In genomic region chr13:55183382-55183781, GRCm38 (mm10) we compare ENCODE assay signal across 19 mouse cellular contexts. TPM values are rescaled to one million over a fixed set of nuclear protein-coding genes. Genes with fewer than 3 reads are reported as not detected.
DNase-seq lines count a peak whose midpoint lies in the region; ATAC-seq and TF ChIP-seq lines count a peak whose summit lies in the region.
"Had no signal": no experiment of that assay in that cellular context is flagged by ENCODE, and none has a peak within 500 bp of the region (broad histone marks: within the 10 kb centered on the region; RNA-seq: fewer than 3 reads in every experiment).

No protein-coding gene starts in this region.

- no peaks in the 10 kb centered on the region for H3K36me3 ChIP-seq in intestine, postnatal 0 days (ENCODE audit: control insufficient read depth, insufficient read depth)
- no peaks in the 10 kb centered on the region for H3K36me3 ChIP-seq in hindbrain, postnatal 0 days (ENCODE audit: insufficient read depth, low read length)
- H3K36me3 ChIP-seq: forebrain, embryonic 15.5 days; heart, embryonic 13.5 days; hindbrain, embryonic 12.5 days; midbrain, embryonic 10.5 days had no signal

- intact Hi-C loops in gastrocnemius, adult 2 months (cut with DNase I): loop anchor here (2.0 to 5.0 kb wide), 3 partner anchors 29 to 64 kb away; no protein-coding TSS in a partner anchor
- intact Hi-C loops in heart, postnatal 14 days (cut with DNase I): loop anchor here (5.0 to 10.0 kb wide), 2 partner anchors 34 to 101 kb away; no protein-coding TSS in a partner anchor

- H3K4me3 ChIP-seq in gastrocnemius, adult 2 months: no peak overlapping the region
- no peak overlapping the region for H3K4me3 ChIP-seq in intestine, postnatal 0 days (ENCODE audit: low read depth, low read length)
- no peak overlapping the region for H3K4me3 ChIP-seq in hindbrain, postnatal 0 days (ENCODE audit: low read length)
- H3K4me3 ChIP-seq: forebrain, embryonic 15.5 days had no signal

- H3K4me1 ChIP-seq in intestine, postnatal 0 days (replicated peaks; ENCODE audit: control insufficient read depth, insufficient read depth, low read length): no peaks in the 10 kb centered on the region
- H3K4me1 ChIP-seq in hindbrain, postnatal 0 days (ENCODE audit: insufficient read depth, low read length): no peaks in the 10 kb centered on the region

- H3K4me2 ChIP-seq in intestine, postnatal 0 days (replicated peaks; ENCODE audit: low read depth): no peak overlapping the region
- no peak overlapping the region for H3K4me2 ChIP-seq in hindbrain, postnatal 0 days (ENCODE audit: low read depth, low read length)
- H3K4me2 ChIP-seq: forebrain, embryonic 15.5 days had no signal

- H3K9ac ChIP-seq in intestine, postnatal 0 days (ENCODE audit: low read depth, low read length): no peak overlapping the region
- no peak overlapping the region for H3K9ac ChIP-seq in hindbrain, postnatal 0 days (replicated peaks; ENCODE audit: low read length)
- H3K9ac ChIP-seq: forebrain, embryonic 15.5 days; heart, embryonic 13.5 days; hindbrain, embryonic 12.5 days; liver, embryonic 14.5 days had no signal

- WGBS in intestine, postnatal 0 days: 69% methylated on average over 6 of the region's 6 CpGs
- 87% methylated on average over 6 of the region's 6 CpGs for WGBS in hindbrain, postnatal 0 days

- H3K27ac ChIP-seq in gastrocnemius, adult 2 months: peak overlapping the region; percentile 20; the same call in 1 of the 2 replicates
- no peak overlapping the region for H3K27ac ChIP-seq in intestine, postnatal 0 days (ENCODE audit: low read depth, low read length)
- H3K27ac ChIP-seq in hindbrain, postnatal 0 days: no peak overlapping the region
- H3K27ac ChIP-seq: liver, embryonic 14.5 days; midbrain, embryonic 10.5 days had no signal

- ATAC-seq in intestine, postnatal 0 days: peak; percentile 56
- no peak for ATAC-seq in cerebellum, adult (ENCODE audit: insufficient number of reproducible peaks, low FRiP score, low TSS enrichment)
- ATAC-seq in hindbrain, postnatal 0 days: no peak

- no peak for TF ChIP-seq CTCF in gastrocnemius, adult 2 months (IDR thresholded peaks at IDR 0.05)
- no peak for TF ChIP-seq CTCF in intestine, postnatal 0 days (IDR thresholded peaks at IDR 0.05; ENCODE audit: low read depth)
- TF ChIP-seq CTCF in hindbrain, postnatal 0 days (IDR thresholded peaks at IDR 0.05; ENCODE audit: low read depth): no peak

- no peaks in the 10 kb centered on the region for H3K27me3 ChIP-seq in intestine, postnatal 0 days (replicated peaks; ENCODE audit: control insufficient read depth, insufficient read depth, low read length)
- no peaks in the 10 kb centered on the region for H3K27me3 ChIP-seq in hindbrain, postnatal 0 days (ENCODE audit: insufficient read depth, low read length)
- H3K27me3 ChIP-seq: forebrain, embryonic 15.5 days; heart, embryonic 13.5 days; hindbrain, embryonic 12.5 days had no signal

- no peak for DNase-seq in gastrocnemius, adult 2 months
- no peak for DNase-seq in gastrocnemius, adult 8-10 months (ENCODE audit: low spot score in 2 of 2)
- DNase-seq in 3134 (ENCODE audit: extremely low read depth, insufficient read length, low spot score): peak; percentile 63
- DNase-seq in adipocyte (ENCODE audit: low spot score): peak; percentile 68
- DNase-seq in hindbrain, postnatal 0 days (ENCODE audit: low spot score): no peak
- DNase-seq in heart, postnatal 14 days: no peak
- DNase-seq: gastrocnemius, postnatal 10 days had no signal

- no peaks in the 10 kb centered on the region for H3K9me3 ChIP-seq in intestine, postnatal 0 days (ENCODE audit: control insufficient read depth)
- no peaks in the 10 kb centered on the region for H3K9me3 ChIP-seq in hindbrain, postnatal 0 days (ENCODE audit: low read length)
- H3K9me3 ChIP-seq: forebrain, embryonic 15.5 days; heart, embryonic 13.5 days; hindbrain, embryonic 12.5 days; midbrain, embryonic 10.5 days had no signal

RNA-seq across cellular contexts. Expression of gene Nsd1, which starts 26.2 kb away (rescaled TPM):
- total RNA-seq in gastrocnemius, adult 2 months (2021): 10 to 100 TPM; 49.5 to 56.7 TPM
- 10 to 100 TPM; 43.6 to 62.2 (median 47.4) TPM for total RNA-seq in gastrocnemius, adult 8-10 months (2022)
- polyA plus RNA-seq in intestine, postnatal 0 days (2015; fragmentation: Nextera tagmentation; extraction: Ambion mirVana): 37.4 and 38.0 TPM in 2 replicates
- total RNA-seq in hindbrain, postnatal 0 days (2014; rRNA removed): 59.3 and 78.2 TPM in 2 replicates
- polyA plus RNA-seq in hindbrain, postnatal 0 days (2015; fragmentation: Nextera tagmentation; extraction: Ambion mirVana): 64.0 and 67.7 TPM in 2 replicates
- total RNA-seq in heart, postnatal 14 days (2021): 10 to 100 TPM; 80.5 to 85.2 TPM

RNA-seq across cellular contexts. Expression of gene Fgfr4, which starts 30.9 kb away (rescaled TPM):
- 1 to 10 TPM; 2.1 to 2.3 TPM for total RNA-seq in gastrocnemius, adult 2 months (2021)
- total RNA-seq in gastrocnemius, adult 8-10 months (2022): 1 to 10 TPM in 3 of 4 experiments, under 1 TPM in 1; 0.62 to 1.4 (median 1.4) TPM
- polyA plus RNA-seq in intestine, postnatal 0 days (2015; fragmentation: Nextera tagmentation; extraction: Ambion mirVana): 3.8 and 4.0 TPM in 2 replicates
- total RNA-seq in hindbrain, postnatal 0 days (2014; rRNA removed): 0.84 and 2.5 TPM in 2 replicates
- 1.0 and 1.5 TPM in 2 replicates for polyA plus RNA-seq in hindbrain, postnatal 0 days (2015; fragmentation: Nextera tagmentation; extraction: Ambion mirVana)
- under 1 TPM; 0.31 to 0.39 TPM for total RNA-seq in heart, postnatal 14 days (2021)
- total RNA-seq: MEL; neutrophil, adult 5-6 weeks had no signal

RNA-seq across cellular contexts. Expression of gene Gm17617, which starts 50.0 kb away (rescaled TPM):
- not detected for total RNA-seq in gastrocnemius, adult 2 months (2021)
- not detected for total RNA-seq in gastrocnemius, adult 8-10 months (2022)
- not detected in 2 replicates for polyA plus RNA-seq in intestine, postnatal 0 days (2015; fragmentation: Nextera tagmentation; extraction: Ambion mirVana)
- total RNA-seq in hindbrain, postnatal 0 days (2014; rRNA removed): not detected in 2 replicates
- polyA plus RNA-seq in hindbrain, postnatal 0 days (2015; fragmentation: Nextera tagmentation; extraction: Ambion mirVana): not detected in 2 replicates
- not detected for total RNA-seq in heart, postnatal 14 days (2021)
- total RNA-seq: gastrocnemius, postnatal 10 days; layer of hippocampus, adult 18-20 months; left cerebral cortex, postnatal 14 days; MEL; neutrophil, adult 5-6 weeks had no signal
- polyA plus RNA-seq: forebrain, embryonic 15.5 days; heart, embryonic 13.5 days; hindbrain, embryonic 12.5 days; kidney, embryonic 14.5 days; liver, embryonic 14.5 days; midbrain, embryonic 10.5 days had no signal

Comparison
In these comparisons a context has a peak if more than half of its experiments do, and no peak if none do; other contexts are left out.
1. DNase-seq: peak in 3134 (single experiment) and adipocyte (single experiment); none in gastrocnemius, adult 2 months (single experiment), gastrocnemius, adult 8-10 months (0 of 2), hindbrain, postnatal 0 days (single experiment) and heart, postnatal 14 days (0 of 2).